Mouse (Mus musculus) urinary bladder, adult 2 months (tissue): Measurements from ENCODE around the gene Serpinc1. TPM values are rescaled to one million over a fixed set of nuclear protein-coding genes. Genes with fewer than 3 reads are reported as not detected.
"Not testable (repeated sequence)": the region's sequence is repeated elsewhere in the genome, so short reads cannot be mapped to it uniquely, and the experiment has no call there.

Source experiments
- DNase-seq: peaks from one replicate; pipeline ENCODE4 v3.0.0; 2022; ENCODE audit warnings: low spot score
- polyA plus RNA-seq: library from polyadenylated mRNA; depleted of rRNA; stranded (reverse); fragments of >200 nt; gene quantifications from 2 replicates; pipeline ENCODE4 v1.2.3, GENCODE M21; 2012; rRNA removed

The Serpinc1 gene
- 0.22 and 0.27 TPM in 2 replicates for polyA plus RNA-seq

DNA sequence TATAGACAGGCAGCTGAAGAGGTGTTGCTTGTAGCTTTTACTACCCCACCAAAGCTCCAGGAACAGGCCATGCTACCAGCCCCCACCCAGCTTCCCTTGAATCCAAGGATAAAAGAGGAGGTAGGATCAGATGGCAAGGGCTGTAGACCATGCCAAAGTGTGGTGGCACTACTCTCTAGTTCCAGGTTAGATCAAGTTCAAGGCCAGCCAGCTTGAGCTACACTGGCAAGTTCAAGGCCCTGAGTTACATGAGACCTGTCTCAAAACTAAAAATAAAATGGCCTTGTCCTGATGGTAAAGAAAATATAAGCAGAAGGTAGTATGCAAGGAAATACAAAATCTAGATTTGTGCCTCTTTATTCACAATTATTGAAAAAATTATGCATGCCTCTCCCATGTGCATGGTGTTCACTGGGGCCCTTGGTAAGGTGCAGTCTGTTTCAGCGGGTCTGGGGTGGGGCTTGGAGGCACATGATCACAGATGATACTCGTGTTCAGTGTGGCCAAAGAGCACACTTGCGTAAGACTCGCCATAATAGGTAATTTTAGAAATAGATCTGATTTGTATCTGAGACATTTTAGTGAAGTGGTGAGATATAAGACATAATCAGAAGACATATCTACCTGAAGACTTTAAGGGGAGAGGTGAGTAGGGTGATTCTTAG is at the start of gene Serpinc1:
Gene Serpinc1, plus strand, starts transcription at position 515 of the 665 bp plus-strand sequence.
- DNase-seq = no peak

DNA sequence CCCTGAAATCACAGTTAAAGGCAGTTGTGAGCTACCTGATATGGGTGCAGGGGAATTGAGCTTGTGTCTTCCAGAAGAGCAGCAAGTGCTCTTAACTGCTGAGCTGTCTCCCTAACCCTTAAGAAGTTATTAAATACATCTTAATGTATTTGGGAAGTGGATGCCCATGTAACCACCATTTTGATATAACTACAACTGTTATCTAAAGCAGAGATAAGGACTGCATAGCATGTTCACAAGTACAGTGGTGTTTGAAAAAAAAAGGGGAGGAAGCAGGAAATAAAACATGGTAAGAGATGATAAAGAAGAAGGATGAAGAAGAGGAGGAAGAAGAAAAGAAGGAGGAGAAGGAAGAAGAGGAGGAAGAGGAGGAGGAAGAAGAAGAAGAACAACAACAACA is 47.1 kb upstream of the Serpinc1 start:
- DNase-seq = no peak

DNA sequence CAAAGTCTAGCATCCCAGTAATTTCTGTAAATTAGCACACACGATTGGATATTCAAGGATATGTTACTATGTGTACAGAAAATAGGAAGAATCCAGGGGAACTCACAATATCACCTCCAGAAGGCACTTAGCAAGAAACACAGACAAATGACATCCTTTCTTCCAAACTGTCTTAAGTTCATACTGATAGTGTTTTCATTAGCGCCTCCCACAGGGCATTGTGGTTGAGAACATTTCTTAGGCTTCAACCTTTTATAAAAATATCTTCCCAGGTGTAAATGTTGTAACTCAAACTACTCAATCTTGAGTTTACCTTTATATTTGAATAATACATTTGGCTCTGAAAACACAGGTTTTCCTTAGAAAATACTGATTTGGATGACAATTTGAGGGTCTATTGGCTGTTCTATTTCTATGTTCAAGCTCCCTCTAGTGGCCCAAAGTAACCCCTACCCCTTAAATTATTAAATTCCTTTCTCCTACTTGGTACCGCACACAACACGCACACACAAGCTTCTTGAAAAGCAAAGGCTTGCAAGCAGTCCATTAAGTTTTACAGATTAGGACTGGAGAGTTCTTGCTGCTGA is 44.4 kb upstream of the Serpinc1 start:
- DNase-seq = no peak

DNA sequence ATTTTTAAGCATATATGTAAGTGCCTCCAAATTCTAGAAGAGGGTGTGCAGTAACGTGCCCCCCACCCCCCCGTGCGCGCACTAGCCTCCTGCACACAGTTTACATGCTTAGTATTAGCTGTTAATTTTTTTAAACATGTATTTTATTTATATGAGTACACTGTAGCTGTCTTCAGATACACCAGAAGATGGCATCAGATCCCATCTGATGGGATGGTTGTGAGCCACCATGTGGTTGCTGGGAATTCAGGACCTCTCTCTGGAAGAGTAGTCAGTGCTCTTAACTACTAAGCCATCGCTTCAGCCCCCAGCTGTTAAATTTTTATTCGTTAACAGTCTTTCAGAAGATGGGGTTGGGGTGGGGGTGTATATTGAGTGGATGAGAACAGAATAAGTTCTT is 42.8 kb upstream of the Serpinc1 start:
- DNase-seq = no peak

DNA sequence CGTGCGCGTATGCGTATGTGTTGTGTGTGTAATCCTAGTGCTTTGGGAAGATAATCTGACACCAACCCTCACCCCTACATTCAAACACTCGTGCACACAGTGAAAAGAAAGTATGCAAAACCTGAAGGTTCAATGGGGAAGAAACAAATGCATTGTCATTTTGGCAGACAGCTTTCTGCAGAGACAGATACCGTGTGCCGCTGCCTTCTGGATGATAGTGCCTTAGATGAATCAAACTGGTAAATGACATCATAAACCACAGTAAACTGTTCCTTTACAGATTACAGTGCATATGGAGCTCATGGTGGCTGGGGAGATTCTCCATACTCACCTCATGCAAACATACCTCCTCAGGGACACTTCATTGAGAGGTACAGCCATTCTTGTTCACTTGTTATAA is 15.2 kb upstream of the Serpinc1 start:
- no peak for DNase-seq

DNA sequence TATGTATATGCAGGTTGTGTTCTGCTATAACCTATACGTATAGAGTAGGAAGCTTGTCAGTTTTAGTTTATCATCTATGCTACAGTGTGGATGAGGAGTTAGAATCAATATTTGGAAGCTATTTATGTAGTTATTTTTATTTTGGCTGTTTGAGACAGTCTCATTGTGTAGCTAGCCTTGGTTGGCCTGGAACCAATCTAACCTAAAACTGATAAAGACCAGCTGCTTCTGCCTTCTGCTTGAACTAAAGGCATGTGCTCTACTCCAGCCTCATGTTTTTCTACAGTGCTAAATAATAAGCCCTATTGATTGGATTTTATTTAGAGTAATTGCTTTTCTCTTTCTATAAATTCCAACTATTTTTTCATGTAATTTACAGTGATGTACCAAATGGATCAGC is 11.1 kb upstream of the Serpinc1 start:
- no peak for DNase-seq

DNA sequence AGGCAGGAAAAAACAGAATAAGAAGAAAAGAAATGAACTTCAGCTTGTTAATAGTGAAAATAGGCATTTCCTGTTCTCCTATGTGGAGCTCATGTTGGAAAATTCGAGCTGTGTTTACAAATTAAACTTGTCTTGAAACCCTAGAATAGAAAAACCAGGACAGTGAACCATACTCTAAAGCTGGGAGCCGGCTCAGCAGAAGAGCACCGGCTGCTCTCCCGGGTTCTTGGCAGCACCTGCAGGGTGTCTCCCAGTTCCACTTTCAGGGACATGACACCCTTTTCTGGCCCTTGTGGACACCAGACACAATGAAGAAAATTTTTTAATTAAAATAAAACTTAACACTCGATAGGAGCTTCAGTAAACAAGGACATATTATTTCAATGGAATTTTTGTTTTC is 9.7 kb upstream of the Serpinc1 start:
- DNase-seq = no peak

DNA sequence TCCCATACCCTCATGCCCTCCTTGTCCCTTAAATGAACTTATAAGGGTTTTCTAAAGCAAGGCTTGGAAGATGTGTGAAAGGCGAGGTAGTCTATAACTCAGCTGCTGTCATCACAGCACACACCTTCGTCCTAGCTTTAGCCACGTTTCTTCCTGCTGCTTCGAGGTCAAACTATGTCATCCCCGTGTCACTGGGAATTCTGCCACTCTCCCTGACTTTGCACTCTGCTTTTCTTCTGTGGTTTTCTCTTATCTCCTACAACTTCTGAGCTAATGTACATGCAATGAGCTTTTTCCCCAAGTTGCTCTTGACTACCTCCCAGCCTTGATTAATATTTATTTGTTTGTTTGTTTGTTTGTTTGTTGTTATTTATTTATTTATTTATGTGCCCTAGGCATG is 1.6 kb downstream of the Serpinc1 start:
- DNase-seq = no peak

DNA sequence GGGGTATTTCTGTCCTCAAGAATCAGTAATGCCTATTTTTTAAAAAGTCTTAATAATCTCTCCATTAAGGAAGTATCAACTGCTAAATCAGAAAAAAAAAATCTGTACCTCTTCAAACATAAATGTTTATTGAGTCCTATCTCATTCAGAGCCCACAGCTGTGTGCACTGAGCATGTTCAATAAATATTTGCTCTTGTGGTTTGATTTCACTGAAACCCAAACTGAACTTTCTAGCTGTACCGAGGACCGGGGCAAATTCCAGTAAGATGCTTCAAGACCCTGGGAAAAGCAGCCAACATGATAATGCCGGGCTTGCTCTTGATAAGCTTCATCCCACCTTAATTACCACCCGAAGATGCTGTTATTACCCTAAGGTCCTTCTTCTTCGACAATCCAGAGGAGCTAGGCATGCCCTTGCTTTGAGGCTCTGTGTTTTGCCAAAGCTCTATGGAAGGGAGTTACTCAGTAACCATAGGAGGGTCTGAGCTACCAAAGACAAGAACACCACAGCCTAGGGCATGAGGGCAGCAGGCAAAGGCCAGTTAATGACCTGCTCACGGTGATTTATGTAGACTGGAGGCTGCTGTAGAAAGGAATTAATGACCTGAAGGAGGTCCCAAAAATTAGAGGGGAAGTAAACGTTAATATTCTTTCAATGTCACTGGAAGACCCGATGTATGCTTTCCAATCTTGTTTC is 2.3 kb downstream of the Serpinc1 start:
- DNase-seq = no peak

DNA sequence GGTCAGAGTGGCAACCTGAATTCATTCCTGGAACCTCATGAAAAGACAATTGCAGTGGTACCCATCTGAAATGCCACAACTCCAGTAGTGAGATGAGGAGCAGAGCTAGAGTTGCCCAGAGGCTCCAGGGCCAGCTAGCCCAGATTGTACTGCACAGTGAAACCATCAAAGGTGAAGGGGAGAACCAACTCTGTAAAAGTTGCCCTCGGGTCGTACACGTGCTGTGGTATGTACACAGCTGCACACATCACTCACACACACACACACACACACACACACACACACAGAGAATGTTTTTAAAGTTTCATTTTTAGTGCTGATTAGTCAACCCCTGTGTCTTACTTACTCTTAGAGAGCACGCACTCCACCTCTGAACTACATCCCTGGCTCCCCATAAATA is 3.0 kb downstream of the Serpinc1 start:
- no peak for DNase-seq

DNA sequence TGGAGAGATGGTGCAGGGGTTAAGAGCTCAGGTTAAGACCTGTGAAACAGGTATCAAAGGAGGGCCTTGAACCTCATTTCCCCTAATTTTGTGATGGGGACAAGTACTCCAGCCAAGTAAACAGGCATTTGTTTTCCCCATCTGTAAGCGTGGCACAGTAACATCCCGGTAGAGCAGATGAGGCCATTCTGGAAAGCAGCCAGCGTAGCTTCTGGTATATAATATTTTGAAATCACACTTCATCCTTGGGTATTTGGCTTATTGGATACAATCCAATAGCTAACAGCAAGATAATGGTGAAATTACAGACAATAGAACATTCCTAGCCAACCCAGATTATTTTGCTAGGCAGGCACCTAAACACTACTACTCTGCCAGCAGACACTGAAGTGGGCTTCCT is 4.5 kb downstream of the Serpinc1 start:
- no peak for DNase-seq

DNA sequence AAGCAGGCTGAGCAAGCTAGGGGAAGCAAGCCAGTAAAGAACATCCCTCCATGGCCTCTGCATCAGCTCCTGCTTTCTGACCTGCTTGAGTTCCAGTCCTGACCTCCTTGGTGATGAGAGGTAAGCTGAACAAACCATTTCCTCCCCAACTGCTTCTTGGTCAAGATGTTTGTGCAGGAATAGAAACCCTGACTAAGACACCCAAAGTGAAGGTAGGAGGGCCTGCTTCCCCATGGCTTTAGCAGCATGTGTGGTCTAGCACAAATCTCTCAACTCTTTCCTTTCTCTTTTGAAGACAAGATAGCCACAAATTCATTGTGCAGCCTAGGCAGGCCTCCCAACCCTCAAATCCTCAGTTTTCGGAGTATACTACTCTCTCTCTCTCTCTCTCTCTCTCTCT is 6.3 kb downstream of the Serpinc1 start:
- not testable (repeated sequence) for DNase-seq

DNA sequence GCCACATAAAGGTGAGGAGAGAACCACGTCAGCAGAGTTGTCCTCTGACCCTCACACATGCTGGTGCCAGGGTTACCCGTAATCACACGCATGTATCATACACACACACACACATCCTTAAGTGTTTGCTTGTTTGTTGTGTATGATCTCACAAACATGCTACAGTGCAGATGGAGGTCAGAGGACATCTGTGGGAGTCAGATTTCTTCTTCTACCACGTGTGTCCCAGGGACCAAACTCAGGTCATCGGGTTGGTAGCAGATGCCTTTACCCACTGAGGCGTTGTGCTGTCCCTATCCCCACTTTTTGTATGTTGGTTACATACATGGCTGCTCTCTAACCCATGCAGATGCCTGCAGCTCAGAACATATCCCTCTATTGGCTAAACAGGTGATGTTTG is 7.1 kb downstream of the Serpinc1 start:
- DNase-seq = no peak

DNA sequence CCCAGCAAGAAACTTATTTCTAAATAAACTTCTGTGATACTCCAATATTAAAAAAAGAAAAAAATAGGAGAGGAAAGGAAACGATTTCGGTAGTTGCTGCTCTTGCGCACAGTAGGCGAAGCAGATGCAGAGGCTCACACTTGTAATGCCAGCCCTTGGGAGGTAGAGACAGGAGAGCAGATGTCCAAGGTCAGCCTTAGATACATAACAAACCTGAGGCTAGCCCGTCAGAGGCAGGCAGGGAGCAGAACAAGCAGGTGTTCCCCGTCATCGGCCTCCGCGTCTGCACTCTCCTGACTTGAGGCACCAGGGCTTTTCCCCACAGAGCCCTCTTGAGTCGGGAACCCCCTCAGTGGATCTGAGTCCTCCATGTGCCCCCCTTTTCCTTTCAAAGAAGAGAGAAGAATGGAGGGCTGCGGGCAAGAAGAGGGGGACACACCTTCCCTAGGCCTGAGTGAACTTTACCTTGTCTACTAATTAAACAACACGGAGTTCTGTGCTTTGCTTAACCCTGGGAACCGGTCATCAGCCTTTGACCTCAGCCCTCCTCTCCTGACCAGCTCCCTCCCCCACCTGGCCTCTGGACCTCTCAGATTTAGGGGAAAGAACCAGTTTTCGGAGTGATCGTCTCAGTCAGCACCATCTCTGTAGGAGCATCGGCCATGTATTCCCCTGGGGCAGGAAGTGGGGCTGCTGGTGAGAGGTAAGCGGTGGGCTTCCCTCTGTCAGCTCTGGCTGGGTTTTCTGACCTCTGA is 8.7 kb downstream of the Serpinc1 start:
- no peak for DNase-seq

DNA sequence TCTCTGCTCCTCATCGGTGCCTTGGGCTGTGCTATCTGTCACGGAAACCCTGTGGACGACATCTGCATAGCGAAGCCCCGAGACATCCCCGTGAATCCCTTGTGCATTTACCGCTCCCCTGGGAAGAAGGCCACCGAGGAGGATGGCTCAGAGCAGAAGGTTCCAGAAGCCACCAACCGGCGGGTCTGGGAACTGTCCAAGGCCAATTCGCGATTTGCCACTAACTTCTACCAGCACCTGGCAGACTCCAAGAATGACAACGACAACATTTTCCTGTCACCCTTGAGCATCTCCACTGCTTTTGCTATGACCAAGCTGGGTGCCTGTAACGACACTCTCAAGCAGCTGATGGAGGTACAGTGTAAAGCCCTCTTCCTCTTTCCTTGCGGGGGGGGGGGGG is 11.0 kb downstream of the Serpinc1 start:
- DNase-seq = no peak

DNA sequence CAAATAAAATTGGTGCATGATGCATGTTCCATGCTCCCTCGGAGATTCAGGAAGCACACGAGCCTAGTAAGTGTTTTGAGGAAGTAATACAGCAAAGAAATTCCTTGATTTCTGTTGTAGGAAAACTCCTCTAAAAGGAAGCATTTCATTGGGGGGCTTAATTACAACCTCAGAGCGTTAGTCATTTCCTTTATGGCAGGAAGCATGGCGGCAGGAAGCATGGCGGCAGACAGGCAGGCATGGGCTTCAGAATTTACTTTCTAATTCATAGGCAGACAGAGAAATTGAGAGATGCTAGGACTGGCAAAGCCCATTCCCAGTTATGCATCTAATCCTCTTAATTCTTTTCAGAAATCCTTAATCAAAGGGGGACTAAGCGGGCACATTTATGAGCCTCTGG is 15.5 kb downstream of the Serpinc1 start:
- no peak for DNase-seq

DNA sequence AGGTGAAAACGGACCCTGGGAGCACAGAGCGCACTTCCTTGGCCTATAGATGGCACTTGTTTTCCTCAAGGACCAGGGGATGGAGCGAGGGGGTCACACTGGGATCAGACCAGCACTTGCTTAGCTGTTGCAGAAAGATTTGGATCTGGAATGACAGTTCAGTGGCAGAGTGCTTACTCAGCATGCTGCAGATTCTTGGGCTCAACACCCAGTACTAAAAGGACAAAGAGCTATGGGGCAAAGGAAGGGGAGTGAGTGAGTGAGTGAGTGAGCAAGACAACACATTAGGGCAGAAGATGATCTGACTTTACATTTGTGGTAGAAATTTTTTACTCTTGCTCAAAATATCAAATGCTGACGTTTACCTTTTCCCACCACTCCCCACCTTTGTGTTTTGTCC is 26.6 kb downstream of the Serpinc1 start:
- DNase-seq = no peak

DNA sequence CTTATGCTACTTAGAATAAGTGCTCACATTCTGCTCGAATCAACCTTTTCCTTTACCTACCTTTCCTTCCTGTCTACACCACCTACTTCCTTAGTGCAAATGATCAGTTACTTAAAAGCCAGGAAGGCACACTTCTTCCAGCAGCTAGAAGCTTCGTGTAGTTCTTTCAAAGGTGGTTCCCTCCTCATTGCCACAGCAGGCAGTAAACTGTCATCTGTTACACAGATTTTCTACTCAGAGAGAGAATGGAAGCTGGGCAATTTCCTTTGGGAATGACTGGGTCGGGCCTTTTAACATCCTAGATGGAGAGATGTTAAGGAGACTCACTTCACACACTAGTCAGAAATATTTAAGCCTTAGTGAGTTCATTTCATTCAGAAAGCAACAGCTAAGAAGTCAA is 27.1 kb downstream of the Serpinc1 start:
- DNase-seq = no peak

DNA sequence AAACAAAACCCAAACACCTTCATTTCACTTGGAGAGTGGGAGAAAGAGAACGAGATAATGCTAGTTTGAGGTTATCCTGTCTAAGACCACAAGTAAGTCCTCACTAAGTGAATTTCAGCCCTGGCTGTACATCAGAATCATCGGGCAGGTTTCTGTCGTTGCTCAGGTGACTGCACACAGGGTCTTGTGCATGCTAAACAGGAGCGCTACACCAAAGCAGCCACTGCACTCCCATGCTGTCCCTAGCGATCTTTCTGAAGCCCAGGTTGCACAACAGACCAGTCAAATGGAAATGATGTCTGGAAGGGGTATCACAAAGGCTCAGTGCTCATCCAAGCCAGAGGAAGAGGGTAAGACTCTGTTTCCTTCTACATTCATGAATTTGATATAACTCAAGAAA is 28.1 kb downstream of the Serpinc1 start:
- no peak for DNase-seq

DNA sequence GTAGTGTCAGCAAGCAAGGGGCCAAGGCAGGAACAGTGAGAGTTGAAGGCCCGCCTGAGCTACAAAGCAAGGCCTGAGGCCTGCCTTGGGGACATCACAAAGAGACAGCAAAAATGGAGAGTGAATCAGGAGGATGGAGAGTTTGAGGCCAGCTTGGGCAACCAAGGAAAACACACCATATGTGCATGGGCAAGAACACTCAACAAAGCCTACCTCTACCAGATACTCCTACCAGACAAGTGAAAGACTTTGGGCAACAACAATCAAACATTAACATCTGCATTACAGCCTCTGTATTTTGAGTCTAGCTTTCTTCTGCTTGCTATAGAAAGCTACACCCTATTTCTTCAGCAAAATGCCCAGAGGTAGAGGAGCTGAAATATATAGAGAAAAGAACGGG is 29.7 kb downstream of the Serpinc1 start:
- no peak for DNase-seq

DNA sequence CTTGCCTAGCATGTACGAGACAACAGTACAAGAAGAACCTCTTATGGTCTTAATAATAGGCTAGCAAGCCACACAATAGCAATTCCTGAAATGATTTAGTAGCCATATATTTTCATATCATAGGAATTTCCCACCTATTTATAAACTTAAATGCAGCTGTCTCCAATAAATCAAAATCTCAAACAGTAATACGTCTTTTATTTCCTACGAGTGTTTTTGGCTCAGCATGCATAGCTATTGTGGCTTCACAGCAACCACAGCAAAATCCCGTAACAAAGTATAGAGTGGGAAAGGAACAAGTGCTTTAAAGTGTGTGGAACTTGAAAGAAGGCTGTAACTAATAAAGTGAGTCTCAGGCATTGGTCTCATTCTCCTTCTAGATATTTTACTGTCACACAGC is 32.1 kb downstream of the Serpinc1 start:
- no peak for DNase-seq

DNA sequence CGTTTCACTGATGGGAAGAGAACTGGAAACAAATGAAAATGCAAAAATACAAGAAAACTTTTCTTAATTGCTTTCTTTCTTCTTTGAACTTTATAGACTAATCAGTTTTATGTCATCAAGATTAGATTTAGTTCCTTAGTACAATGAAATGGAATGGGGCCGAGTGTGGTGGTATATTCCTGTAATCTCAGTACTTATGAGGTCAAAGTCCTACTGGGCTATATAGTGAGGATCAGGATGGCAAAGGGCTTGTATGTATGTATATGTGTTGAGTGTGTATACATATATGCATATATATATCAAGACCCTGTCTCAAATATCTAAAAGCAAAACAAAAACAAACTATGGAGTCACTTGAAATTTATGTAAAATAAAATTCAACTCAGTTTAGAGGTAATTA is 38.0 kb downstream of the Serpinc1 start:
- DNase-seq = no peak

DNA sequence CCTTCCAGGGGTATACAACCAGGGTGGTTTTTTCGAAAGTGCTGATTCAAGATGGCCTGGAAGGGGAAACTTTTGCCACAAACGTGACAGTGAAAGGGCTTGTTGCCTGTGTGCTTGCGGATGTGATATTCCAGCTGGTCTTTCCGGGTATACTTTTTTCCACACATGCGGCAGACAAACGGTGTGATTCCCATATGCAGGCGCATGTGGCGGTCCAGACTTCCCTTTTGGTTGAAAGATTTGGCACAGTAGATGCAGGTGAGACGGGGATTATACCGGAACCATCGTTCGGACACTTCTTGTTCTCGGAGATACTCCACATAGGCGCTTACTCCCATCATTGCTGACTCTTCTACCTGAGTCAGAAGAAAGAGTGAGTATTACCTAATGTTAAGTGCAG is 41.7 kb downstream of the Serpinc1 start:
- DNase-seq = no peak
